Comparison of ENCODE assay signal across 8 mouse cellular contexts in genomic region chr17:83732166-83732629, GRCm38 (mm10). TPM values are rescaled to one million over a fixed set of nuclear protein-coding genes. Genes with fewer than 3 reads are reported as not detected.
A peak's percentile ranks its signal among the peaks of the same experiment; 100 is the strongest.
DNase-seq lines count a peak whose midpoint lies in the region; ATAC-seq lines count a peak whose summit lies in the region.

No protein-coding gene starts in this region.

- no peaks in the 10 kb centered on the region for H3K27me3 ChIP-seq in embryonic facial prominence, embryonic 14.5 days (replicated peaks; ENCODE audit: control insufficient read depth, insufficient read depth, low read length)
- H3K27me3 ChIP-seq in intestine, embryonic 15.5 days (replicated peaks), result no peaks in the 10 kb centered on the region

- H3K4me3 ChIP-seq in embryonic facial prominence, embryonic 14.5 days (ENCODE audit: low read depth, low read length), result no peak overlapping the region
- no peak overlapping the region for H3K4me3 ChIP-seq in intestine, embryonic 15.5 days (replicated peaks)

- no peaks in the 10 kb centered on the region for H3K4me1 ChIP-seq in embryonic facial prominence, embryonic 14.5 days (ENCODE audit: control insufficient read depth, insufficient read depth, low read length)
- H3K4me1 ChIP-seq in intestine, embryonic 15.5 days (replicated peaks), result peaks cover 5% of the 10 kb centered on the region

- 41% methylated on average over 10 of the region's 10 CpGs for WGBS in embryonic facial prominence, embryonic 14.5 days
- WGBS in intestine, embryonic 15.5 days, result 48% methylated on average over 10 of the region's 10 CpGs

- ATAC-seq in embryonic facial prominence, embryonic 14.5 days (ENCODE audit: low read depth), result no peak
- peak; percentile 60; the same call in 1 of the 2 replicates for ATAC-seq in intestine, embryonic 15.5 days

- no peaks in the 10 kb centered on the region for H3K36me3 ChIP-seq in embryonic facial prominence, embryonic 14.5 days (ENCODE audit: control insufficient read depth, insufficient read depth, low read length)
- no peaks in the 10 kb centered on the region for H3K36me3 ChIP-seq in intestine, embryonic 15.5 days

- DNase-seq in gastrocnemius, postnatal 25 days, result peak; percentile 35
- no peak for DNase-seq in gastrocnemius, postnatal 10 days
- DNase-seq in Muller cell, postnatal 12 days (ENCODE audit: inconsistent ontology term), result peak; percentile 36
- DNase-seq in embryonic facial prominence, embryonic 14.5 days (ENCODE audit: low spot score), result peak; percentile 61
- DNase-seq in lung, adult 18-20 months, result peak; percentile 60 to 66
- peak; percentile 51 to 62 for DNase-seq in spleen, postnatal 10 days (ENCODE audit: low spot score in 2 of 2)
- DNase-seq in cerebellum, adult 9-11 months, result no peak

- H3K9me3 ChIP-seq in embryonic facial prominence, embryonic 14.5 days (ENCODE audit: control insufficient read depth, low read length), result no peaks in the 10 kb centered on the region
- no peaks in the 10 kb centered on the region for H3K9me3 ChIP-seq in intestine, embryonic 15.5 days

- H3K4me2 ChIP-seq in embryonic facial prominence, embryonic 14.5 days (ENCODE audit: low read depth, low read length), result 0 out of 2 replicates have a peak overlapping the region, but pooled peaks have one; percentile 4
- 0 out of 2 replicates have a peak overlapping the region, but pooled peaks have one; percentile 2 for H3K4me2 ChIP-seq in intestine, embryonic 15.5 days (replicated peaks)

- H3K27ac ChIP-seq in embryonic facial prominence, embryonic 14.5 days (replicated peaks; ENCODE audit: low read depth, low read length), result 0 out of 2 replicates have a peak overlapping the region, but pooled peaks have one; percentile 17
- 0 out of 2 replicates have a peak overlapping the region, but pooled peaks have one; percentile 42 for H3K27ac ChIP-seq in intestine, embryonic 15.5 days

- no peak overlapping the region for H3K9ac ChIP-seq in embryonic facial prominence, embryonic 14.5 days (ENCODE audit: low read depth, low read length)
- no peak overlapping the region for H3K9ac ChIP-seq in intestine, embryonic 15.5 days

RNA-seq across cellular contexts. Expression of gene Mta3, which starts 26.2 kb away (rescaled TPM):
- 1 to 10 TPM; 8.8 to 8.9 TPM for total RNA-seq in gastrocnemius, postnatal 25 days (2021)
- 10 to 100 TPM; 13.5 to 17.0 TPM for total RNA-seq in gastrocnemius, postnatal 10 days (2021)
- polyA plus RNA-seq in embryonic facial prominence, embryonic 14.5 days (2014; fragmentation: Nextera tagmentation; extraction: Ambion mirVana), result 30.8 and 34.1 TPM in 2 replicates
- polyA plus RNA-seq in intestine, embryonic 15.5 days (2015; fragmentation: Nextera tagmentation; extraction: Ambion mirVana), result 40.0 and 42.5 TPM in 2 replicates

Comparison
In these comparisons a context has a peak if more than half of its experiments do, and no peak if none do; other contexts are left out.
1. DNase-seq: peak in gastrocnemius, postnatal 25 days (single experiment), Muller cell, postnatal 12 days (single experiment), embryonic facial prominence, embryonic 14.5 days (single experiment), lung, adult 18-20 months (2 of 2) and spleen, postnatal 10 days (2 of 2); none in gastrocnemius, postnatal 10 days (single experiment) and cerebellum, adult 9-11 months (single experiment).